Mouse (Mus musculus) liver, embryonic 13.5 days (tissue): ENCODE measurements at regions not wholly inside any gene's neighbourhood (a gene's known extent, or its start where the extent isn't known, plus 50 kb on each side); places are given as distances from the start of the nearest gene placed in this dataset.
"Not testable (repeated sequence)": the region's sequence is repeated elsewhere in the genome, so short reads cannot be mapped to it uniquely, and the experiment has no call there.

Experiments
- ATAC-seq: fragments of 200-750 bp; cut with Nextera tagmentation; 2 replicates; pipeline ENCODE4 v1.8.0; 2017; ENCODE audit warnings: low read depth, mild to moderate bottlenecking, moderate number of reproducible peaks, moderate library complexity
- DNase-seq: peaks from one replicate; pipeline ENCODE4 v3.0.0; 2022
- H3K27ac ChIP-seq: fragments of 300-500 bp; sonication (generic); 2 replicates; pipeline ENCODE4 v1.5.1; 2015; ENCODE audit warnings: moderate library complexity, mild to moderate bottlenecking, inconsistent platforms
- H3K27me3 ChIP-seq: fragments of 300-500 bp; sonication (generic); 2 replicates; pipeline ENCODE4 v1.6.1; 2015; ENCODE audit warnings: mild to moderate bottlenecking, inconsistent platforms
- H3K36me3 ChIP-seq: fragments of 300-500 bp; sonication (generic); 2 replicates; pipeline ENCODE4 v1.6.1; 2015; ENCODE audit warnings: mild to moderate bottlenecking, inconsistent platforms
- H3K4me1 ChIP-seq: fragments of 300-500 bp; sonication (generic); replicated peaks from 2 replicates; pipeline ENCODE4 v1.6.1; 2015; ENCODE audit warnings: inconsistent platforms
- H3K4me2 ChIP-seq: fragments of 300-500 bp; sonication (generic); 2 replicates; pipeline ENCODE4 v1.6.1; 2015; ENCODE audit warnings: inconsistent platforms, mild to moderate bottlenecking, moderate library complexity
- H3K4me3 ChIP-seq: fragments of 300-500 bp; sonication (generic); replicated peaks from 2 replicates; pipeline ENCODE4 v1.5.1; 2015; ENCODE audit warnings: mild to moderate bottlenecking, inconsistent platforms
- H3K9ac ChIP-seq: fragments of 300-500 bp; sonication (generic); 2 replicates; pipeline ENCODE4 v1.6.1; 2015; ENCODE audit warnings: mild to moderate bottlenecking, inconsistent platforms
- H3K9me3 ChIP-seq: fragments of 300-500 bp; sonication (generic); replicated peaks from 2 replicates; pipeline ENCODE4 v1.6.1; 2016; ENCODE audit warnings: inconsistent platforms
- WGBS: fragments of 180-500 bp; shearing (Covaris S2); methylation state at CpG from one replicate; pipeline ENCODE4 v1.1.7; 2015; ENCODE audit not compliant: insufficient replicate concordance; 5-methylcytosine and 5-hydroxymethylcytosine counted together

DNA sequence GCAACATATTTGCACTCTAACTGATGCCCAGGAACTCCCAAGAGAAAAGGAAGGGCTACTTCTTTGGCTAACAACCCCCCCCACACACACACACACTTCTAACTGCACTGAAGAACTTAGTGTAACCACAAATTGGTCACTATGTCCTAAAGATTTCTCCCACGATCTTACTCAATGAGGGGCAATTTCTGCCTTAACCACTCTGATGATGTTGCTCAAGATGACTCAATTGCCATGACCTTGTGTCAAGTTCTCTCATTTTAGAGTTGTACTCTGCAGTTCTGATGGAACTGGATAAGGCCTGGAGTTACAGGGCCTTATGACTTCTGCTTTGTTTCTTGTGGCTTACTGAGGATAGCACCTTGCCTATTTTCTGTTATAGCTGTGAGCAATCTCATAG is 81.7 kb downstream of the Sem1 start:
- DNase-seq (no peak), ATAC-seq (no peak)
- H3K9me3 ChIP-seq = no peaks in the 10 kb centered on the region
- no peak overlapping the region for H3K27ac ChIP-seq
- no peak overlapping the region for H3K4me3 ChIP-seq
- H3K27me3 ChIP-seq = no peaks in the 10 kb centered on the region
- no peak overlapping the region for H3K9ac ChIP-seq
- no peaks in the 10 kb centered on the region for H3K36me3 ChIP-seq
- WGBS = 57% methylated on average over 1 of the region's 1 CpGs
- H3K4me2 ChIP-seq = no peak overlapping the region
- no peaks in the 10 kb centered on the region for H3K4me1 ChIP-seq

DNA sequence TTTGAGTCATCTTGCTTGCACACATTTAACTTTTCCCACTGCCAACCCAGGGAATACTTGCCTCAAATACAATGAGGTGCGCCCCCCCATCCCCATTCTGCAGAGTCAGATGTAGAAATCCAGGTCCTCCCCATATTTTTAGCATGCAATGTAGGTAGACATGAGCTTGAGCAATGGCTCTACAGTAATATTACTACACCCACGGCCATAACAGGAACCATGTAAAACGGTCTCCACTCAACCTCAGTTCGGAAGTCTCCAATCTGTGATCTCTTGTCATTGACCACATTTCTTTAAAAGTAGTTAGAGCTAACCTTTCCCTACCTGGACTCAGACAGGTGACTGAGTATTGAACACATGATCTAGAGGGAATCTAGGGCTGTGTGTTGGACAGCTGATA is 82.1 kb downstream of the Sem1 start:
- Histone ChIP-seq H3K27ac (no peak overlapping the region), H3K4me3 (no peak overlapping the region), H3K9ac (no peak overlapping the region), H3K4me2 (no peak overlapping the region), H3K9me3 (no peaks in the 10 kb centered on the region), H3K4me1 (no peaks in the 10 kb centered on the region), H3K27me3 (no peaks in the 10 kb centered on the region), H3K36me3 (no peaks in the 10 kb centered on the region)
- WGBS = 69% methylated on average over 4 of the region's 4 CpGs
- no peak for DNase-seq
- ATAC-seq = no peak

DNA sequence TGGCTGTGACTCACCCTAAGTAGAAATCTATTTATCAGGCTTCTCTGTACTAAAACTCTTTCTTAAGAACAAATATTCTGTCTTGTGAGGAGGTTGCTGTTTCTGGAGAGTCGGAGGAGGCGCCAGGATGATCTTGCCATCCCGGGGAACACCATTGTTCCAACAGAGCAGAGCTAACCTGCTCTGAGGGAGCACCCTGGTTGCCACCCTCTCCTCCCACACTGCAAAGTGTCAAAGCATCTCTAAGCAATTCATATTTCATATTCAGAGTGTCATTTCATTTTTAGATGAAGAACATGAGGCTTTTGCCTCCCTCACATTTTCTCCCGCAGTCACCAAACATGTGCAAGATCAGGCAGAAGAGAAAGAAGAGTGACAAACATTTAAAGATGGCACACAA is 90.3 kb downstream of the Sem1 start:
- H3K4me1 ChIP-seq = no peaks in the 10 kb centered on the region
- 72% methylated on average over 4 of the region's 4 CpGs for WGBS
- DNase-seq = no peak

DNA sequence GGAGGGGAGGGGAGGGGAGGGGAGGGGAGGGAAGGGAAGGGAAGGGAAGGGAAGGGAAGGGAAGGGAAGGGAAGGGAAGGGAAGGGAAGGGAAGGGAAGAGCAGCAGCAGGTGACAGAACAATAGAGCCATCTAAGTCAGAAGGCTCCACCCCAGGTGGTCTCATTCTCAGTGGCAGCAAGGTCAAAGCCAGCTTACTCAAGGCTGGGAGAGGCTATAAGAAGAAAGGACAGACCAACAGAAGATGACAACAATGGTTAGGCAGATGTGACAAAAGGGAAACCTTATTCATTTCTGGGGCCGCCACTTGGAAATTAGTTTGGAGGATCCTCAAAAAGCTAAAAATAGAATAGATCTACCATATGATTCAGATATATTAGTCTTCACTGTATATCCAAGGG is 96.9 kb downstream of the Sem1 start:
- H3K36me3 ChIP-seq, H3K9ac ChIP-seq, H3K9me3 ChIP-seq, ATAC-seq, H3K27me3 ChIP-seq, H3K4me3 ChIP-seq, H3K4me2 ChIP-seq, H3K4me1 ChIP-seq, DNase-seq, H3K27ac ChIP-seq: not testable (repeated sequence)
- 76% methylated on average over 1 of the region's 1 CpGs for WGBS

More for the DNA sequence above, 90.3 kb downstream of the Sem1 start:
- H3K27ac ChIP-seq = no peak overlapping the region
- H3K9ac ChIP-seq = no peak overlapping the region
- no peak overlapping the region for H3K4me3 ChIP-seq
- no peaks in the 10 kb centered on the region for H3K27me3 ChIP-seq
- no peak overlapping the region for H3K4me2 ChIP-seq
- no peak for ATAC-seq
- no peaks in the 10 kb centered on the region for H3K36me3 ChIP-seq
- H3K9me3 ChIP-seq = no peaks in the 10 kb centered on the region

DNA sequence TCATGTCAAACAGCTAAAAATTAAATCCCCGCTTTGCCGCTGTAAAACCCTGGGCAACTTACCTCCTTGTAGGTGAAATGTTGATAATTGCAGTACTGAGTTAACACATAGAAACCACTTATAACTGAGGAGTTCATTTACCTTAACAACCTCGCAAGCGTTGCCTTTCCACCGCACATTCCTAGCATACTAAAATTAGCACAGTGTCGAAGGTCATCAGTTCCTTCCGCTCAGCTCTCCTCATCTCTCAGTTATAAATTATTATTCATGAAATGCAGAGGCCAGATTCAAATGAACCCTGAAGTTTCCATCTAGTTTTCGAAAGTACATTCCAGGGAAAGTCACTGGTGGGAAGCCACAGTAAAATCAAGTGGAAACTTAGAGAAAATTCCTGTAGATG is 108.1 kb downstream of the Sem1 start:
- DNase-seq = no peak
- Histone ChIP-seq H3K4me3 (no peak overlapping the region), H3K9me3 (no peaks in the 10 kb centered on the region), H3K4me2 (no peak overlapping the region), H3K4me1 (no peaks in the 10 kb centered on the region), H3K27me3 (no peaks in the 10 kb centered on the region), H3K9ac (no peak overlapping the region), H3K27ac (no peak overlapping the region), H3K36me3 (no peaks in the 10 kb centered on the region)
- no peak for ATAC-seq
- WGBS = 69% methylated on average over 8 of the region's 8 CpGs

DNA sequence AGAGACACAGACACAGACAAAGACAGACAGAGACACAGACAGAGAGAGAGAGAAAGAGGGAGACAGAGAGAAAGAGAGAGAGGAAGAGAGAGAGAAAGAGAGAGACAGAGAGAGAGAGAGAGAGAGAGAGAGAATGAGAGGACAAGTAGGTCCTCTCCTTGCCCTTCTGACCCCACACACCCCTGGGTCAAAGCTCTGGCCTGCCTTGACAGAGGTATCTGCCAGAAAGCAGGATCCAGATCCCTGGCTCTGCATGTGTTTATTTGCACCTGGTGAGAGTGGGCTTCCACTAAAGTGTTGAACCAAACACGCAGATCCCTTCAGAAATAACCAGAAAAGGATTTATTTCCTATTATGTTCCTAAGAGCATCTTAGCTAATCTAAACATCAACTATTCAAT is 110.9 kb downstream of the Sem1 start:
- DNase-seq (no peak), ATAC-seq (no peak)
- Histone ChIP-seq H3K9ac (no peak overlapping the region), H3K27ac (no peak overlapping the region), H3K27me3 (no peaks in the 10 kb centered on the region), H3K4me2 (no peak overlapping the region), H3K4me3 (no peak overlapping the region), H3K36me3 (no peaks in the 10 kb centered on the region), H3K9me3 (no peaks in the 10 kb centered on the region), H3K4me1 (no peaks in the 10 kb centered on the region)
- WGBS = 22% methylated on average over 1 of the region's 1 CpGs

DNA sequence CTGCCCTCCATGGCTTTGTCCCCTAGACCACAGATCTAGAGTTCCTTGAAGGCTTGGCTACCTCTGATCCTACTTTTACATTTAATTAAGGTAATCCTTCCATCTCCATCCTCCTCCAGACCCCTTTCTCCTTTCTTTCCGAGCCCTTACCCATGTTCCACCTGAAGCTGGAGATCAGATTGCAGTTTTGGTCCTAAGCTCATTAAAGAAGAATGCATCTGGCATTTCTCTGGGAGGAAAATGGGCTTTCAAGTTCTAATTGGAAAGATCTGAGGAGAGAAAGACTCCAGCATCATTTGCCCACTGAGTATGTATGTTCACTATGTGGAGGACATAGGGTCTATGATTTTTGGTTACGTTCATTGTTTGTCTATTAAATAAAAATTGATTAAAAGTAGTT is 112.2 kb downstream of the Sem1 start:
- no peak overlapping the region for H3K4me3 ChIP-seq
- no peak overlapping the region for H3K27ac ChIP-seq
- H3K4me2 ChIP-seq = no peak overlapping the region
- no peak overlapping the region for H3K9ac ChIP-seq
- H3K36me3 ChIP-seq = no peaks in the 10 kb centered on the region
- WGBS = 43% methylated on average over 2 of the region's 2 CpGs
- H3K27me3 ChIP-seq = no peaks in the 10 kb centered on the region
- DNase-seq = no peak
- no peaks in the 10 kb centered on the region for H3K4me1 ChIP-seq
- no peak for ATAC-seq
- H3K9me3 ChIP-seq = no peaks in the 10 kb centered on the region

DNA sequence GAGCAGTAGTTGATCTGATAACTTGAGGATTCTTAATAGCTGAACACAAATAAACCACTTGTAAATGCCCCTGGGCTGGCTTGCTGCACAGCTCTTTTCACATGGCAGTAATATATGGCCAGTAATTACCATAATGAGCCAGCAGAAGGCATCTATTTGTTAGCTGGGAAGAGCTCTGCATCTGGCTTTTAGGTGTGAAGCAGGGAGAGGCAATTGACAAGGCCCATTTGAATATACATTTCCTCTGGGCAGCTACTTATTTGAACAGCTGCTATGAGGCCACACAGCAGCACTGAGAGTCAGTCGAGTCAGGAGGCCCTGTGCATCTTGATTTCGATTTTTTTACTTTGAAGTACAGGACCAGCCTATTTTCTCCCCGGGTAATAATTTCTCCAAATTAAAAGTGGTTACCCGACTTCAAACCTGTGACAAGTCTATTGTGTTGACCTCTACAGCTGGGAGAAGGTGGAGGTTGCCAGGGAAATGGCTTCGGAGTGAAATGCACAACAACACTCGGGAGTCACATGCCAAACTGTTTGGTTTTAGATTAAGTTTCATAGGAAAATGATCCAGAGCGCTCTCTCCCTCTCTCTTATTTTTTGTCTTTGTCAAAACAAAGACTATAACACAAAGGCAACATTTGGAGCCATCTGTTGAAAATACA is 114.5 kb downstream of the Sem1 start:
- H3K4me2 ChIP-seq = no peak overlapping the region
- H3K27me3 ChIP-seq = no peaks in the 10 kb centered on the region
- no peaks in the 10 kb centered on the region for H3K4me1 ChIP-seq
- ATAC-seq (no peak), DNase-seq (no peak)
- no peak overlapping the region for H3K9ac ChIP-seq
- no peaks in the 10 kb centered on the region for H3K36me3 ChIP-seq
- no peak overlapping the region for H3K27ac ChIP-seq
- 28% methylated on average over 7 of the region's 7 CpGs for WGBS
- H3K4me3 ChIP-seq = no peak overlapping the region
- H3K9me3 ChIP-seq = no peaks in the 10 kb centered on the region

DNA sequence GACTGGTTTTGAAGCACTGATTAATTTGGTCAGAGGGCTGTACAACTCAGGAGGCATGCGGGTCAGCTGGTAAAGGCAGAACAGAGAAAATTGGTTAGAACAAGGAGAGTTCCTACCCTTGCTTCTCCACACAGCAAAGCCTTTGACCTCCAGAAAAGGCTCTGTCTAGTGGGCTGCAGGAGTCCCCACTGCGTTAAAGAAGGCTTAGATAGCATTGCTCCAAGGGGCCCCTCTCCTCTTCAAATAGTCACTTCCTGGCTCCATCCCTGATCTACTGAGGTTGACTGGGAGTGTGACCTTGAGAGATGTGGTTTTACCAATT is 118.6 kb downstream of the Sem1 start:
- Histone ChIP-seq H3K9ac (no peak overlapping the region), H3K4me2 (no peak overlapping the region), H3K4me3 (no peak overlapping the region), H3K9me3 (no peaks in the 10 kb centered on the region), H3K27ac (no peak overlapping the region), H3K27me3 (no peaks in the 10 kb centered on the region), H3K36me3 (no peaks in the 10 kb centered on the region), H3K4me1 (no peaks in the 10 kb centered on the region)
- WGBS = 24% methylated on average over 2 of the region's 2 CpGs
- no peak for ATAC-seq
- no peak for DNase-seq

DNA sequence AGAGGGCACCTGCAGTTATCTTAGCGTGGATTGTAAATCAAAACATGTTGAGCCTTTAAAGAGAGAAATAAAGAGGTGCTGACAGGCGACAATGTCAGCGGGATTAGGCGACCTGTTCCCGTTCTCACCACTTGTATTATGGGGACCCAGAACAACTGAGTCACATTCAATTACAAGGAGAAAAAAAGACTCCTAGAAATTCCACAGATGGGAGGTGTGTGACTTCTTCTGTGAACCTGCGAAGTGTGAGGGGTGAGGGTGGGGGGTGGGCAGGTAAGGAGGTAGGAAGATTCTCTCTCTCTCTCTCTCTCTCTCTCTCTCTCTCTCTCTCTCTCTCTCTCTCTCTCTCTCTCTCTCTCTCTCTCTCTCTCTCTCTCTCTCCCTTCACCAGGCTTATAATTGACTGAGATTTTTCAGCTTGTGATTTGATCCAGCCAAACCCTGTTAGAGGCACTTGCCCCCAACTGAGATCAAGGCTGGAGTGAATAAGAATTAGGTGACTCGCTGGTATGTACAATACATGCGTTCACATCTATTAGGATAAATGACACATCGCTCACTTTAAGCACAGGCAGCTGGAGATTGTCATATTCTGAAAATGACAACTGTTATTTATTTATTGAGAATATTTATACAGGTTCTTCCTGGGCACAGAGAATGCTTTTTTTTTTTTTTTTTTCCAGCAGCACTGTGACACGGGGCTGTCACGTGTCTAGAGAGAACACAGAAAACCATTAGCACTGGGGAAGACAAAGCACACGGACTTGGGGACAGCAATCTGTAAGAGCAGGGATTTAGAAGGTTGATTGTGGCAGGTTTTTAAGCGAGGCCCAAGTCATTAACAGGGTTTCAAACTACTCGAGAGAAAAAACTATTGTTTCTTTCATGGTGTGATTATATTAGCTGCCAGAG is 119.2 kb downstream of the Sem1 start:
- no peak for ATAC-seq
- Histone ChIP-seq H3K27ac (no peak overlapping the region), H3K9me3 (no peaks in the 10 kb centered on the region), H3K27me3 (no peaks in the 10 kb centered on the region), H3K4me2 (no peak overlapping the region), H3K36me3 (no peaks in the 10 kb centered on the region), H3K9ac (no peak overlapping the region), H3K4me3 (no peak overlapping the region), H3K4me1 (no peaks in the 10 kb centered on the region)
- no peak for DNase-seq
- 25% methylated on average over 14 of the region's 14 CpGs for WGBS

DNA sequence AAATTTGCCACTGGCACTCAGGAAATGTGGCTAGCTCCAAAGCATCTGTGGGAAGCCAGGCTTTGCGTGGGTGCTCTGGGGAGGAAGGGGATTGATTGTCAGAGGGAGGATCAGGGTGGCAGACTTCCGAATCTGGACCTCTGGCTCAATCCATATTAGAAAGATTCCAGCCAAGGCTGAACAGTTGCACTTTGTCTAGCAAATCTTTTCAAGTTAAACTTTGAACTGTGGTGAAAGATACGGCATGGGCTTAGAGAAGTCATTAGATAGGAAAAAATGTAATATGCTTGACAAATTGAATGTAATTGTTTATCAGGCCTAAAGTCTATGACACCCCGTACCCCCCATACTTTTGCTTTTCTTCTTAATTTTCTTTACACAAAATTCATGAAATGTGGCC is 120.7 kb downstream of the Sem1 start:
- no peak overlapping the region for H3K9ac ChIP-seq
- H3K4me3 ChIP-seq = no peak overlapping the region
- H3K4me1 ChIP-seq = no peaks in the 10 kb centered on the region
- H3K36me3 ChIP-seq = no peaks in the 10 kb centered on the region
- H3K9me3 ChIP-seq = no peaks in the 10 kb centered on the region
- H3K27ac ChIP-seq = no peak overlapping the region
- WGBS = 56% methylated on average over 4 of the region's 4 CpGs
- no peak overlapping the region for H3K4me2 ChIP-seq
- DNase-seq (no peak), ATAC-seq (no peak)
- H3K27me3 ChIP-seq = no peaks in the 10 kb centered on the region

DNA sequence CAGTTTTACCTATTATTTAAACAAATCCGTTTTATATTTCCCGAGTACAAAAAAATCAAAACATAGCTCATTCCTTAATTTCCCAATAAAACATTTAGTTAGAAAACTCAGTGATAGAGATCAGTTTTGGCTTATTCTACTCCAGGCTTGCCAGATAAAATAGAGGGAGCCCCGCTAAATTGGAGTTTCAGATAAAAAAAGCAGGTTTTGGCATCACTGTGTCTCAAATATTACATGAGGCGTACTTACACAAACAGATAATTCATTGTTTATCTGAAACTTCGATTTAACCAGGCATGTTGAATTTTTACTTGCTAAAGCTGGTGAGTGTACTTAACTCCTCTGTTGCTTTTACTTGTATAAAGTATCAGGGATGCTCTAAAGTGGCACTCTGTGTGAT is 121.5 kb downstream of the Sem1 start:
- DNase-seq = no peak
- 71% methylated on average over 5 of the region's 5 CpGs for WGBS
- ATAC-seq = no peak
- Histone ChIP-seq H3K36me3 (no peaks in the 10 kb centered on the region), H3K4me1 (no peaks in the 10 kb centered on the region), H3K9ac (no peak overlapping the region), H3K4me3 (no peak overlapping the region), H3K9me3 (no peaks in the 10 kb centered on the region), H3K27ac (no peak overlapping the region), H3K27me3 (no peaks in the 10 kb centered on the region), H3K4me2 (no peak overlapping the region)
